ENCODE assay signal across 32 mouse cellular contexts in the genomic region with DNA sequence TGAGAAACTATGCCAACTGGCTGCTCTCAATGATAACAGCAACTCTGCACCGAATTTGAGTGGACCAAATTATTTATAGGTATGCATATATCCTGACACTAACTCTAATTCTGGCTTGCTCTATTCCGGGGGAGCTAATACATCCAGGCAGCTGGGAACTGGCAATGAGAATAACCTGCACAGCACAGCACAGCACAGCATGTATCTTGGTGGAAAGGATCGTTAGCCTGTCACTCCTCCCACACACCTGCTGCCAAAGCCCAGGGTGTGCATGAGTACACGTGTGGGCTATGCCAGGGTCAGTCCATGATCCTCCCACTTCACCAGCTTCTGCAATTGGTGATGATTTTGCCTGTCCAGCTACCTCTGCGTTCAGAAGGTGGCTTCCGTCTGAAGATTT. TPM values are rescaled to one million over a fixed set of nuclear protein-coding genes. Genes with fewer than 3 reads are reported as not detected.
DNase-seq lines count a peak whose midpoint lies in the region; ATAC-seq and TF ChIP-seq lines count a peak whose summit lies in the region.
"Had no signal": no experiment of that assay in that cellular context is flagged by ENCODE, and none has a peak within 500 bp of the region (broad histone marks: within the 10 kb centered on the region; RNA-seq: fewer than 3 reads in every experiment).

No protein-coding gene starts in this region.

- TF ChIP-seq POLR2A in kidney, adult 2 months (IDR thresholded peaks at IDR 0.05; ENCODE audit: low read depth, low read length) = no peak

- no peak overlapping the region for H3K4me3 ChIP-seq in kidney, adult 2 months (ENCODE audit: insufficient read depth, low read depth, low read length)
- H3K4me3 ChIP-seq: embryonic facial prominence, embryonic 12.5 days; erythroblast, embryonic 14.5 days; forebrain, embryonic 15.5 days; hindbrain, embryonic 15.5 days; intestine, embryonic 15.5 days; liver, embryonic 12.5 days had no signal

- DNase-seq in cerebellum, postnatal 14 days = peak; percentile 34
- DNase-seq in cerebellum, postnatal 36 days = no peak
- DNase-seq in right cerebral cortex, adult 18-20 months = peak; percentile 71
- DNase-seq in right cerebral cortex, postnatal 4 days = no peak
- DNase-seq in layer of hippocampus, postnatal 36 days = peak; percentile 53 to 55
- peak; percentile 68 for DNase-seq in telencephalon, adult 2 months (ENCODE audit: low read depth, low spot score)
- no peak for DNase-seq in kidney, adult 2 months
- DNase-seq: adrenal gland, postnatal 10 days; cerebellum, adult 2 months; heart, adult 18-20 months; heart, postnatal 36 days; kidney, postnatal 36 days; lung, adult 2 months; lung, postnatal 36 days; thymus, postnatal 4 days had no signal

- no peaks in the 10 kb centered on the region for H3K4me1 ChIP-seq in kidney, adult 2 months (ENCODE audit: control insufficient read depth, insufficient read depth, low read length)
- H3K4me1 ChIP-seq: embryonic facial prominence, embryonic 12.5 days; forebrain, embryonic 15.5 days; hindbrain, embryonic 15.5 days; intestine, embryonic 15.5 days; liver, embryonic 12.5 days had no signal

- H3K27ac ChIP-seq in kidney, adult 2 months (ENCODE audit: insufficient read depth, low read depth, low read length) = no peak overlapping the region
- H3K27ac ChIP-seq: embryonic facial prominence, embryonic 12.5 days; forebrain, embryonic 15.5 days; hindbrain, embryonic 15.5 days; intestine, embryonic 15.5 days; liver, embryonic 12.5 days had no signal

- no peak for TF ChIP-seq CTCF in kidney, adult 2 months (conservative IDR thresholded peaks at IDR 0.05; ENCODE audit: insufficient read depth, insufficient read length, low read depth, low read length)

- ATAC-seq in erythroid progenitor cell, adult 5-6 weeks (replicated peaks; ENCODE audit: low FRiP score, poor library complexity, severe bottlenecking) = no peak
- ATAC-seq: activated CD4-positive, CD25-positive, alpha-beta regulatory T cell, adult 4 months; forebrain, embryonic 15.5 days; intestine, embryonic 15.5 days; liver, embryonic 12.5 days; midbrain, embryonic 16.5 days; Patski had no signal

- no peaks in the 10 kb centered on the region; the same call in 1 of the 2 replicates for H3K27me3 ChIP-seq in kidney, adult 2 months (replicated peaks; ENCODE audit: control insufficient read depth, insufficient read depth, low read length)
- H3K27me3 ChIP-seq: embryonic facial prominence, embryonic 12.5 days; forebrain, embryonic 15.5 days; hindbrain, embryonic 15.5 days; intestine, embryonic 15.5 days; liver, embryonic 12.5 days had no signal

- WGBS in kidney, adult 2 months = 39% methylated on average over 6 of the region's 6 CpGs

- no peaks in the 10 kb centered on the region for H3K36me3 ChIP-seq in kidney, adult 2 months (ENCODE audit: control insufficient read depth, insufficient read depth, low read length)
- H3K36me3 ChIP-seq: embryonic facial prominence, embryonic 12.5 days; forebrain, embryonic 15.5 days; hindbrain, embryonic 15.5 days; intestine, embryonic 15.5 days; liver, embryonic 12.5 days had no signal

RNA-seq across cellular contexts. Expression of gene Amer3, which starts 8.0 kb away (rescaled TPM):
- total RNA-seq in layer of hippocampus, postnatal 36 days (2021) = 10 to 100 TPM; 38.8 to 43.3 TPM
- total RNA-seq in erythroid progenitor cell, adult 5-6 weeks (2015; ENCODE audit: low replicate concordance) = not detected in 2 replicates
- not detected in 2 replicates for total RNA-seq in erythroid progenitor cell, adult 5-6 weeks (2017; ENCODE audit: low replicate concordance)
- 0.02 TPM in 1 of 2 replicates, not detected in the other for polyA plus RNA-seq in kidney, adult 2 months (2012; rRNA removed)
- total RNA-seq: ES-E14; gastrocnemius, adult 8-10 months; heart, adult 18-20 months; heart, postnatal 36 days; neutrophil, adult 5-6 weeks had no signal
- polyA plus RNA-seq: activated CD4-positive, CD25-positive, alpha-beta regulatory T cell, adult 4 months; erythroblast, embryonic 14.5 days; heart, embryonic 14.5 days; kidney, embryonic 14.5 days; liver, embryonic 12.5 days; lung, adult 2 months; Patski had no signal

RNA-seq across cellular contexts. Expression of gene Prss40, which starts 10.7 kb away (rescaled TPM):
- not detected for total RNA-seq in layer of hippocampus, postnatal 36 days (2021)
- not detected in 2 replicates for total RNA-seq in erythroid progenitor cell, adult 5-6 weeks (2015; ENCODE audit: low replicate concordance)
- total RNA-seq in erythroid progenitor cell, adult 5-6 weeks (2017; ENCODE audit: low replicate concordance) = not detected in 2 replicates
- polyA plus RNA-seq in kidney, adult 2 months (2012; rRNA removed) = not detected in 2 replicates
- total RNA-seq: adrenal gland, postnatal 10 days; ES-E14; gastrocnemius, adult 8-10 months; heart, adult 18-20 months; heart, postnatal 36 days; neutrophil, adult 5-6 weeks had no signal
- polyA plus RNA-seq: cerebellum, adult 2 months; cortical plate, adult 2 months; embryonic facial prominence, embryonic 12.5 days; erythroblast, embryonic 14.5 days; forebrain, embryonic 15.5 days; heart, embryonic 14.5 days; hindbrain, embryonic 15.5 days; intestine, embryonic 15.5 days; kidney, embryonic 14.5 days; limb, embryonic 11.5 days; liver, embryonic 12.5 days; lung, adult 2 months; Patski had no signal

RNA-seq across cellular contexts. Expression of gene Cfc1, which starts 36.0 kb away (rescaled TPM):
- not detected for total RNA-seq in layer of hippocampus, postnatal 36 days (2021)
- not detected in 2 replicates for total RNA-seq in erythroid progenitor cell, adult 5-6 weeks (2015; ENCODE audit: low replicate concordance)
- not detected in 2 replicates for total RNA-seq in erythroid progenitor cell, adult 5-6 weeks (2017; ENCODE audit: low replicate concordance)
- polyA plus RNA-seq in kidney, adult 2 months (2012; rRNA removed) = not detected in 2 replicates
- total RNA-seq: adrenal gland, postnatal 10 days; gastrocnemius, adult 8-10 months; heart, adult 18-20 months; heart, postnatal 36 days; neutrophil, adult 5-6 weeks had no signal
- polyA plus RNA-seq: activated CD4-positive, CD25-positive, alpha-beta regulatory T cell, adult 4 months; cortical plate, adult 2 months; erythroblast, embryonic 14.5 days; forebrain, embryonic 15.5 days; heart, embryonic 14.5 days; intestine, embryonic 15.5 days; kidney, embryonic 14.5 days; limb, embryonic 11.5 days; liver, embryonic 12.5 days; lung, adult 2 months; Patski had no signal

Comparison
In these comparisons a context has a peak if more than half of its experiments do, and no peak if none do; other contexts are left out.
1. DNase-seq: peak in cerebellum, postnatal 14 days (2 of 2), right cerebral cortex, adult 18-20 months (single experiment), layer of hippocampus, postnatal 36 days (2 of 2) and telencephalon, adult 2 months (single experiment); none in cerebellum, postnatal 36 days (0 of 2), right cerebral cortex, postnatal 4 days (single experiment) and kidney, adult 2 months (single experiment).
2. RNA of gene Amer3, which starts 8.0 kb away (total RNA-seq): 38.8 to 43.3 TPM in layer of hippocampus, postnatal 36 days; not detected in erythroid progenitor cell, adult 5-6 weeks; every median in the first group is over 10 times any median in the second.